Mouse (Mus musculus): ENCODE data around the gene Olfr1055. TPM values are rescaled to one million over a fixed set of nuclear protein-coding genes. Genes with fewer than 3 reads are reported as not detected.
"Not testable (repeated sequence)": the region's sequence is repeated elsewhere in the genome, so short reads cannot be mapped to it uniquely, and the experiment has no call there.

The Olfr1055 gene
- not detected in 2 replicates for polyA plus RNA-seq (2015; fragmentation: Nextera tagmentation; extraction: Ambion mirVana)

DNA sequence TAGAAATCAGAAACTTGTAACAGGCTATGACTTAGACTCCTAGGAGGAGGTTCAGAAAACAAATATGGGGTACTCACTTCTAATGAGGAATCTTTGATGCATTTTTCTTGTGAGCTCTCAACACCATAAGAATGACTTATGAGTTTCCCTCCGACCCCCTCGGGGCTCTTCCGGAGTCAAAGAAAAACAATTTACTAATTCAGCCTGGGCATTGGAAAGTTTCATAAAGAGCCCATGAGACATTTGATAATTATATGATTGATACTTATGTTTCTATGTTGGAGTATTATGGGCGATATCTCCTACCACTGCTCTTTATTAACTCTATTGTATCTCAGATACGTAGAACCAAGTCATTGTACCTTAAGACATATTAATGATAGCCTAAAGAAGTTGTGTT is at the start of gene Olfr1055:
Gene Olfr1055, minus strand, starts transcription at position 101 of the 400 bp plus-strand sequence.
- 79% methylated on average over 5 of the region's 5 CpGs for whole genome bisulfite sequencing
- ATAC-seq (ENCODE audit: low FRiP score, low TSS enrichment) (no peak), DNase-seq (ENCODE audit: low spot score) (no peak)
- TF ChIP-seq CTCF (IDR thresholded peaks at IDR 0.05; ENCODE audit: low read depth) (no peak), EP300 (optimal IDR thresholded peaks at IDR 0.05) (no peak)
- Histone ChIP-seq H3K4me3 (ENCODE audit: low read depth, low read length) (no peak within 1 kb of the TSS), H3K9me3 (ENCODE audit: control insufficient read depth, low read length) (no peaks in the 10 kb centered on the region), H3K4me2 (replicated peaks; ENCODE audit: low read depth) (no peak within 1 kb of the TSS), H3K27ac (replicated peaks) (no peak within 1 kb of the TSS), H3K9ac (ENCODE audit: low read length) (no peak within 1 kb of the TSS), H3K4me1 (replicated peaks; ENCODE audit: control insufficient read depth, insufficient read depth) (no peaks in the 10 kb centered on the region), H3K36me3 (ENCODE audit: control insufficient read depth, insufficient read depth, low read length) (no peaks in the 10 kb centered on the region), H3K27me3 (ENCODE audit: control insufficient read depth, insufficient read depth, low read length) (no peaks in the 10 kb centered on the region)

DNA sequence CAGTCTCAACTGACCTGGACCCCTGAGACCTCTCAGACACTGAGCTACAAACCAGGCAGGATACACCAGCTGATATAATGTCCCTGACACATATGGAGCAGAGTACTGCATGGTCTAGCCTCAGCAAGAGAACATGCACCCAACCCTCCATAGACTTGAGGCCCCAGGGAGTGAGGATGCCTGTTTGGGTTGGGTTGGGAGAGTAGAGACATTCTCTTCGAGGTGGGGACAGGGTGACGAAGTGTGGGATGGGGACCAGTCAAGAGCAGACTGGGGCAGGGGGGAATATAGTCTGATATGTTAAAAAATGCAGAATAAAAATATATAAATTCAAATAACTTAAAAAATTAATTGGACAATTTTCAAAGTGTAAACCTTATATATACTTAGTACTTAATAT is 45.0 kb upstream of the Olfr1055 start:
- 81% methylated on average over 2 of the region's 2 CpGs for WGBS
- no peak overlapping the region for H3K27ac ChIP-seq (replicated peaks)
- no peaks in the 10 kb centered on the region for H3K27me3 ChIP-seq (ENCODE audit: control insufficient read depth, insufficient read depth, low read length)
- no peak overlapping the region for H3K4me3 ChIP-seq (ENCODE audit: low read depth, low read length)
- H3K9ac ChIP-seq (ENCODE audit: low read length) = no peak overlapping the region
- no peaks in the 10 kb centered on the region for H3K36me3 ChIP-seq (ENCODE audit: control insufficient read depth, insufficient read depth, low read length)
- no peak for TF ChIP-seq CTCF (IDR thresholded peaks at IDR 0.05; ENCODE audit: low read depth)
- TF ChIP-seq EP300 (optimal IDR thresholded peaks at IDR 0.05) = no peak
- no peak for ATAC-seq (ENCODE audit: low FRiP score, low TSS enrichment)
- no peak overlapping the region for H3K4me2 ChIP-seq (replicated peaks; ENCODE audit: low read depth)
- H3K9me3 ChIP-seq (ENCODE audit: control insufficient read depth, low read length) = no peaks in the 10 kb centered on the region
- no peak for DNase-seq (ENCODE audit: low spot score)
- H3K4me1 ChIP-seq (replicated peaks; ENCODE audit: control insufficient read depth, insufficient read depth) = no peaks in the 10 kb centered on the region

DNA sequence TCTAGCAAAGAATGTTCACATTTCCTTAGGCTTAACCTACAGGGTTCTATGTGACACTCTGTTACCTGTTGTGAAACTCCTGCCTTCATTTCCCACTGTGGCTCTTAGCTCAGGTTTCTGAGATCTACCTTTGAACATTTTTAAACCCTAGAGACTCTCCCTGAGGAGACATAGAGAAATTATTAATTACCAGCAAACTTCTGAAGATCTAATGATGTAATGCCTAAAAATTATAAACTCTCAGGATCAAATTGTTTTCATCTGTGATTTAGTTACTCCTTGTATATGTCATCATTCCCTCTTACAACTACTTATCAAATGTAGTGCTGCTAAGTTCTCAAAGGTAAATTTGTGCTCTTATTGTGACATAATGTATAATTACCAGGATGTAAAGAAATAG is 38.4 kb upstream of the Olfr1055 start, which contains the start of gene Olfr1058:
Gene Olfr1058, minus strand, starts transcription at position 101 of the 400 bp plus-strand sequence.
- not testable (repeated sequence) for H3K36me3 ChIP-seq (ENCODE audit: control insufficient read depth, insufficient read depth, low read length); H3K9me3 ChIP-seq (ENCODE audit: control insufficient read depth, low read length); H3K27ac ChIP-seq (replicated peaks); DNase-seq (ENCODE audit: low spot score); H3K4me3 ChIP-seq (ENCODE audit: low read depth, low read length); H3K4me2 ChIP-seq (replicated peaks; ENCODE audit: low read depth); H3K9ac ChIP-seq (ENCODE audit: low read length); H3K4me1 ChIP-seq (replicated peaks; ENCODE audit: control insufficient read depth, insufficient read depth); ATAC-seq (ENCODE audit: low FRiP score, low TSS enrichment); H3K27me3 ChIP-seq (ENCODE audit: control insufficient read depth, insufficient read depth, low read length)

DNA sequence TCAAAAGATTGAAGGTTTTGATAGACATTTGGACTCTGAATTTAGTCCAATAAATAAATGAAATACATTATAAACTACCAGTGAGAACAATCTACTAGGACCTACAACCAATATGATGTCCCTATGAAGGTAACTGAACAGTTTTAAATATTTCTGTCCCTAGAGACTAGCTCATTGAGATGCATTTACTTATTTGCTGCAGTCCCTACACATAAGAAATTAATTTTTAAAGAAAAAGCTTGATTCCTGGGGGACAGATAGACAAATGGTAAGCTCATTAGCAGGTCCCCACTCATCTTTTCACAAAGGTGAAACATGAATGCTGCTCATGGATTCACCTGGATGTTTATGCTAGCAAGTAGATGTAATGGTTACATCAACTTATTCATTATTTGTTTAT is 28.2 kb upstream of the Olfr1055 start, which contains the start of gene Olfr1057:
Gene Olfr1057, minus strand, starts transcription at position 101 of the 400 bp plus-strand sequence.
- DNase-seq (ENCODE audit: low spot score) (no peak), ATAC-seq (ENCODE audit: low FRiP score, low TSS enrichment) (no peak)
- Histone ChIP-seq H3K4me3 (ENCODE audit: low read depth, low read length) (no peak within 1 kb of the TSS), H3K27me3 (ENCODE audit: control insufficient read depth, insufficient read depth, low read length) (no peaks in the 10 kb centered on the region), H3K36me3 (ENCODE audit: control insufficient read depth, insufficient read depth, low read length) (no peaks in the 10 kb centered on the region), H3K4me1 (replicated peaks; ENCODE audit: control insufficient read depth, insufficient read depth) (no peaks in the 10 kb centered on the region), H3K9ac (ENCODE audit: low read length) (no peak within 1 kb of the TSS), H3K27ac (replicated peaks) (no peak within 1 kb of the TSS), H3K4me2 (replicated peaks; ENCODE audit: low read depth) (no peak within 1 kb of the TSS), H3K9me3 (ENCODE audit: control insufficient read depth, low read length) (no peaks in the 10 kb centered on the region)
- no peak for TF ChIP-seq CTCF (IDR thresholded peaks at IDR 0.05; ENCODE audit: low read depth)
- TF ChIP-seq EP300 (optimal IDR thresholded peaks at IDR 0.05) = no peak

DNA sequence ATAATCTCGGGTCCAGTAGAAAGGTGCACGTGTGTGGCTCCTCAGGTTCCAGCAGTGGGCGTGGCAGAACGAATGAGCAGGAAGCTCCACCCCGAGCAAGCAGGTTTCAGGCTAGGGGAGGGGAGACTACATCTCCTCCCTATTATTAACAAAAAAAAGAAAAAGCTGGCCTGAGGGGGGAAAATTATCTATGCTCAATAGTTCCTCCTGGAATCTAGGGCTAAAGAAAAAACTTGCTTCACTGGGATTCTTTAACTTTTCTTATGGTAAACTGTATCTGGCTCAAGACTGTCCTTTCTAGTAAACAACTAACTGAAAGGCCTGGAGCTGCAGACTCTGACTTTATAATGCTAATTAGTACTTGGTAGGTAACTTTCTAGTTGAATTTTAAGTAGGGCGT is 16.3 kb upstream of the Olfr1055 start:
- not testable (repeated sequence) for H3K27ac ChIP-seq (replicated peaks); H3K4me2 ChIP-seq (replicated peaks; ENCODE audit: low read depth); H3K27me3 ChIP-seq (ENCODE audit: control insufficient read depth, insufficient read depth, low read length); DNase-seq (ENCODE audit: low spot score); H3K9ac ChIP-seq (ENCODE audit: low read length); ATAC-seq (ENCODE audit: low FRiP score, low TSS enrichment); H3K4me3 ChIP-seq (ENCODE audit: low read depth, low read length); H3K9me3 ChIP-seq (ENCODE audit: control insufficient read depth, low read length); H3K36me3 ChIP-seq (ENCODE audit: control insufficient read depth, insufficient read depth, low read length); H3K4me1 ChIP-seq (replicated peaks; ENCODE audit: control insufficient read depth, insufficient read depth)
- no CpG with 5 or more reads among the region's 6 CpGs for WGBS

DNA sequence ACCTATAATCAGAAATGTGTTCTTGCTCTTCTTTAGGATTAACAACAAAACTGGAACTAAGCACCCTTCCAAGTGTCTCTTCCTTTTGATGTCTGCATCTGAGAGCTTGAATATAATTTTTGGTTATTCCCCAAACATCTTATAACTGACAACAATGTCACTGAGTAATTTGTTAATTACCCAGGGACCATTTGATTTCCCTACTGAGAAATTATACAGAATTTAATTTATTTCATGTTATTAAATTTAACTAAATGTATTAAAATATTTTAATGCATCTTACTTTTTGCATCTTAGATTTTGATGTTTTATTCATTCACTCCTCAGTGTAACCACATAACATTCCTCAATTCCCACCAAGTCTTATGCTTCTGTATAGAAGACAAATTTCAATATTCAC is 12.3 kb upstream of the Olfr1055 start, which contains the start of gene Olfr1056:
Gene Olfr1056, minus strand, starts transcription at position 101 of the 400 bp plus-strand sequence.
- Histone ChIP-seq H3K27me3 (ENCODE audit: control insufficient read depth, insufficient read depth, low read length) (no peaks in the 10 kb centered on the region), H3K4me2 (replicated peaks; ENCODE audit: low read depth) (no peak within 1 kb of the TSS), H3K4me3 (ENCODE audit: low read depth, low read length) (no peak within 1 kb of the TSS), H3K27ac (replicated peaks) (no peak within 1 kb of the TSS), H3K36me3 (ENCODE audit: control insufficient read depth, insufficient read depth, low read length) (no peaks in the 10 kb centered on the region), H3K9ac (ENCODE audit: low read length) (no peak within 1 kb of the TSS), H3K9me3 (ENCODE audit: control insufficient read depth, low read length) (no peaks in the 10 kb centered on the region), H3K4me1 (replicated peaks; ENCODE audit: control insufficient read depth, insufficient read depth) (no peaks in the 10 kb centered on the region)
- DNase-seq (ENCODE audit: low spot score) (no peak), ATAC-seq (ENCODE audit: low FRiP score, low TSS enrichment) (no peak)
- TF ChIP-seq EP300 (optimal IDR thresholded peaks at IDR 0.05) (no peak), CTCF (IDR thresholded peaks at IDR 0.05; ENCODE audit: low read depth) (no peak)

DNA sequence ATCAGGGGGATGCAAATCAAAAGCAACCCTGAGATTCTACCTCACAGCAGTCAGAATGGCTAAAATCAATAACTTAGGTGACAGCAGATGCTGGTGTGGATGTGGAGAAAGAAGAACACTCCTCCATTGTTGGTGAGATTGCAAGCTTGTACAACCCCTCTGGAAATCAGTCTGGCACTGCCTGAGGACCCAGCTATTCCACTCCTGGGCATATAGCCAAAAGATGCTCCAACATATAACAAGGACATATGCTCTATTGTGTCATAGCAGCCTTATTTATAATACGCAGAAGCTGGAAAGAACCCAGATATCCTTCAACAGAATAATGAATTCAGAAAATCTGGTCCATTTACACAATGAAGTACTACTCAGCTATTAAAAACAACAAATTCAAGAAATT is 1.7 kb upstream of the Olfr1055 start:
- H3K4me1 ChIP-seq (replicated peaks; ENCODE audit: control insufficient read depth, insufficient read depth); H3K36me3 ChIP-seq (ENCODE audit: control insufficient read depth, insufficient read depth, low read length); DNase-seq (ENCODE audit: low spot score); H3K9me3 ChIP-seq (ENCODE audit: control insufficient read depth, low read length); H3K9ac ChIP-seq (ENCODE audit: low read length); H3K27me3 ChIP-seq (ENCODE audit: control insufficient read depth, insufficient read depth, low read length); H3K4me2 ChIP-seq (replicated peaks; ENCODE audit: low read depth); ATAC-seq (ENCODE audit: low FRiP score, low TSS enrichment); H3K4me3 ChIP-seq (ENCODE audit: low read depth, low read length); H3K27ac ChIP-seq (replicated peaks): not testable (repeated sequence)
- whole genome bisulfite sequencing = 90% methylated on average over 1 of the region's 1 CpGs
